Mouse (Mus musculus): Measurements from ENCODE around the gene Ptch1. TPM values are rescaled to one million over a fixed set of nuclear protein-coding genes. Genes with fewer than 3 reads are reported as not detected.

The Ptch1 gene
- total RNA-seq (2017), result 6.3 and 6.8 TPM in 2 replicates

- no peak for ATAC-seq (ENCODE audit: extremely low read depth, insufficient number of reproducible peaks, low FRiP score, poor library complexity, severe bottlenecking)
These were observed at the start of gene Ptch1 for GRCm38 (mm10) chr13:63573256-63573835. TSS of gene Ptch1 (minus strand) at chr13:63573598.

- no peak for ATAC-seq (ENCODE audit: extremely low read depth, insufficient number of reproducible peaks, low FRiP score, poor library complexity, severe bottlenecking)
These were observed 47.9 kb upstream of the Ptch1 start for GRCm38 (mm10) chr13:63621301-63621700.

- ATAC-seq (ENCODE audit: extremely low read depth, insufficient number of reproducible peaks, low FRiP score, poor library complexity, severe bottlenecking), result no peak
These were observed 39.8 kb upstream of the Ptch1 start for GRCm38 (mm10) chr13:63613201-63613600.

GRCm38 (mm10) chr13:63609734-63610133, 36.3 kb upstream of the Ptch1 start:
- no peak for ATAC-seq (ENCODE audit: extremely low read depth, insufficient number of reproducible peaks, low FRiP score, poor library complexity, severe bottlenecking)

- ATAC-seq (ENCODE audit: extremely low read depth, insufficient number of reproducible peaks, low FRiP score, poor library complexity, severe bottlenecking), result no peak
These were observed 24.2 kb upstream of the Ptch1 start for GRCm38 (mm10) chr13:63597593-63597992.

GRCm38 (mm10) chr13:63595869-63596268, 22.5 kb upstream of the Ptch1 start:
- no peak for ATAC-seq (ENCODE audit: extremely low read depth, insufficient number of reproducible peaks, low FRiP score, poor library complexity, severe bottlenecking)

GRCm38 (mm10) chr13:63593469-63594050, 20.2 kb upstream of the Ptch1 start:
- no peak for ATAC-seq (ENCODE audit: extremely low read depth, insufficient number of reproducible peaks, low FRiP score, poor library complexity, severe bottlenecking)

GRCm38 (mm10) chr13:63592755-63593154, 19.4 kb upstream of the Ptch1 start:
- ATAC-seq (ENCODE audit: extremely low read depth, insufficient number of reproducible peaks, low FRiP score, poor library complexity, severe bottlenecking), result no peak

GRCm38 (mm10) chr13:63574601-63575000, 1.2 kb upstream of the Ptch1 start:
- no peak for ATAC-seq (ENCODE audit: extremely low read depth, insufficient number of reproducible peaks, low FRiP score, poor library complexity, severe bottlenecking)

- 0 out of 2 replicates have a peak, but pooled peaks have one; percentile 4 for ATAC-seq (ENCODE audit: extremely low read depth, insufficient number of reproducible peaks, low FRiP score, poor library complexity, severe bottlenecking)
These were observed 744 bp downstream of the Ptch1 start for GRCm38 (mm10) chr13:63572453-63573255.

GRCm38 (mm10) chr13:63572111-63572452, 1.3 kb downstream of the Ptch1 start:
- no peak for ATAC-seq (ENCODE audit: extremely low read depth, insufficient number of reproducible peaks, low FRiP score, poor library complexity, severe bottlenecking)

GRCm38 (mm10) chr13:63570456-63570855, 2.9 kb downstream of the Ptch1 start:
- no peak for ATAC-seq (ENCODE audit: extremely low read depth, insufficient number of reproducible peaks, low FRiP score, poor library complexity, severe bottlenecking)

GRCm38 (mm10) chr13:63569396-63569756, 4.0 kb downstream of the Ptch1 start:
- ATAC-seq (ENCODE audit: extremely low read depth, insufficient number of reproducible peaks, low FRiP score, poor library complexity, severe bottlenecking), result no peak

- no peak for ATAC-seq (ENCODE audit: extremely low read depth, insufficient number of reproducible peaks, low FRiP score, poor library complexity, severe bottlenecking)
These were observed 4.5 kb downstream of the Ptch1 start for GRCm38 (mm10) chr13:63568741-63569395.

GRCm38 (mm10) chr13:63568306-63568705, 5.1 kb downstream of the Ptch1 start:
- no peak for ATAC-seq (ENCODE audit: extremely low read depth, insufficient number of reproducible peaks, low FRiP score, poor library complexity, severe bottlenecking)

- peak; percentile 50 for ATAC-seq (ENCODE audit: extremely low read depth, insufficient number of reproducible peaks, low FRiP score, poor library complexity, severe bottlenecking)
These were observed 5.6 kb downstream of the Ptch1 start for GRCm38 (mm10) chr13:63567677-63568293.

- peak; percentile 23; the same call in 1 of the 2 replicates for ATAC-seq (ENCODE audit: extremely low read depth, insufficient number of reproducible peaks, low FRiP score, poor library complexity, severe bottlenecking)
These were observed 7.1 kb downstream of the Ptch1 start for GRCm38 (mm10) chr13:63566018-63567015.

GRCm38 (mm10) chr13:63565320-63566017, 7.9 kb downstream of the Ptch1 start:
- no peak for ATAC-seq (ENCODE audit: extremely low read depth, insufficient number of reproducible peaks, low FRiP score, poor library complexity, severe bottlenecking)
